Mouse (Mus musculus) bone marrow, adult 2 months (tissue): ENCODE data around the gene Rae1. TPM values are rescaled to one million over a fixed set of nuclear protein-coding genes. Genes with fewer than 3 reads are reported as not detected.
A peak's percentile ranks its signal among the peaks of the same experiment; 100 is the strongest.

Source experiments
- H3K27ac ChIP-seq: fragments of 200-500 bp; 2 replicates; pipeline ENCODE4 v1.5.1; 2012; ENCODE audit warnings: low read depth, mild to moderate bottlenecking, control low read depth, inconsistent platforms, low read length; ENCODE audit not compliant: control insufficient read depth, poor library complexity, insufficient read depth
- H3K4me1 ChIP-seq: fragments of 200-500 bp; 2 replicates; pipeline ENCODE4 v1.6.1; 2011; ENCODE audit warnings: low read length; ENCODE audit not compliant: control insufficient read depth, insufficient read depth
- H3K4me3 ChIP-seq: fragments of 200-500 bp; replicated peaks from 2 replicates; pipeline ENCODE3; 2011; ENCODE audit warnings: mild to moderate bottlenecking, low read depth, low read length, control low read depth; ENCODE audit not compliant: control insufficient read depth
- CTCF ChIP-seq: fragments of 200-500 bp; IDR thresholded peaks from 2 replicates; pipeline ENCODE4 v1.5.1; 2011; ENCODE audit warnings: low read length, control low read depth; ENCODE audit not compliant: control insufficient read depth, insufficient read depth
- POLR2A ChIP-seq: fragments of 200-500 bp; IDR thresholded peaks from 2 replicates; pipeline ENCODE4 v1.6.1; 2011; ENCODE audit warnings: low read depth, mild to moderate bottlenecking, control low read depth, low read length, borderline replicate concordance; ENCODE audit not compliant: control insufficient read depth
- WGBS: fragments of 180-500 bp; shearing (Covaris S2); methylation state at CpG from one replicate; pipeline ENCODE4 v1.1.7; 2018; 5-methylcytosine and 5-hydroxymethylcytosine counted together
- polyA plus RNA-seq: library from polyadenylated mRNA; stranded (reverse); fragments of >200 nt; gene quantifications from 2 replicates; pipeline ENCODE4 v1.2.4, GENCODE M21; 2011; ENCODE audit warnings: low replicate concordance; ENCODE audit not compliant: missing spikeins, insufficient read depth, insufficient read length

Gene Rae1
- polyA plus RNA-seq, 1 experiment: 61.5 TPM

GRCm38 (mm10) chr2:173024938-173025337 lies 25.0 kb downstream of the Rae1 start:
- Histone ChIP-seq H3K4me1 (peaks cover 31% of the 10 kb centered on the region), H3K4me3 (peak overlapping the region; percentile 93), H3K27ac (peak overlapping the region; percentile 83)
- 30% methylated on average over 4 of the region's 4 CpGs for WGBS
- TF ChIP-seq CTCF (no peak), POLR2A (no peak)

GRCm38 (mm10) chr2:173026286-173026685 lies 26.4 kb downstream of the Rae1 start:
- H3K4me3 ChIP-seq: peak overlapping the region; percentile 93
- H3K4me1 ChIP-seq: peaks cover 38% of the 10 kb centered on the region
- WGBS: 15% methylated on average over 5 of the region's 5 CpGs
- no peak for TF ChIP-seq CTCF
- no peak for TF ChIP-seq POLR2A
- H3K27ac ChIP-seq: peak overlapping the region; percentile 83

GRCm38 (mm10) chr2:173026688-173027131 lies 26.8 kb downstream of the Rae1 start:
- WGBS: 28% methylated on average over 3 of the region's 3 CpGs
- TF ChIP-seq POLR2A: peak; percentile 48; the same call in 1 of the 2 replicates
- no peak for TF ChIP-seq CTCF
- peak overlapping the region; percentile 93 for H3K4me3 ChIP-seq
- H3K4me1 ChIP-seq: peaks cover 40% of the 10 kb centered on the region
- peak overlapping the region; percentile 83 for H3K27ac ChIP-seq

GRCm38 (mm10) chr2:173027169-173027823 lies 27.4 kb downstream of the Rae1 start:
- no peak for TF ChIP-seq CTCF
- TF ChIP-seq POLR2A: no peak
- WGBS: 75% methylated on average over 6 of the region's 6 CpGs
- peak overlapping the region; percentile 13 for H3K4me3 ChIP-seq
- peak overlapping the region; percentile 83 for H3K27ac ChIP-seq
- peaks cover 40% of the 10 kb centered on the region for H3K4me1 ChIP-seq

GRCm38 (mm10) chr2:173027824-173028495 lies 28.0 kb downstream of the Rae1 start:
- no peak for TF ChIP-seq POLR2A
- 0 out of 2 replicates have a peak, but pooled peaks have one; percentile 7 for TF ChIP-seq CTCF
- H3K4me1 ChIP-seq: peaks cover 40% of the 10 kb centered on the region
- H3K4me3 ChIP-seq: no peak overlapping the region
- H3K27ac ChIP-seq: peak overlapping the region; percentile 83
- 49% methylated on average over 4 of the region's 4 CpGs for WGBS

- TF ChIP-seq CTCF (no peak), POLR2A (no peak)
- 42% methylated on average over 3 of the region's 3 CpGs for WGBS
- H3K27ac ChIP-seq: peak overlapping the region; percentile 11; the same call in 1 of the 2 replicates
- H3K4me3 ChIP-seq: no peak overlapping the region
- H3K4me1 ChIP-seq: peaks cover 39% of the 10 kb centered on the region
Measured at GRCm38 (mm10) chr2:173028508-173029031, 28.7 kb downstream of the Rae1 start.

- TF ChIP-seq CTCF: no peak
- peak; percentile 32; the same call in 1 of the 2 replicates for TF ChIP-seq POLR2A
- peaks cover 36% of the 10 kb centered on the region for H3K4me1 ChIP-seq
- WGBS: 44% methylated on average over 12 of the region's 12 CpGs
- peak overlapping the region; percentile 35 for H3K27ac ChIP-seq
- no peak overlapping the region for H3K4me3 ChIP-seq
Measured at GRCm38 (mm10) chr2:173030591-173031338, 30.8 kb downstream of the Rae1 start.
